Mouse (Mus musculus): ENCODE measurements around the gene Evx1. TPM values are rescaled to one million over a fixed set of nuclear protein-coding genes. Genes with fewer than 3 reads are reported as not detected.

Evx1 gene
- total RNA-seq (2021): not detected

DNA sequence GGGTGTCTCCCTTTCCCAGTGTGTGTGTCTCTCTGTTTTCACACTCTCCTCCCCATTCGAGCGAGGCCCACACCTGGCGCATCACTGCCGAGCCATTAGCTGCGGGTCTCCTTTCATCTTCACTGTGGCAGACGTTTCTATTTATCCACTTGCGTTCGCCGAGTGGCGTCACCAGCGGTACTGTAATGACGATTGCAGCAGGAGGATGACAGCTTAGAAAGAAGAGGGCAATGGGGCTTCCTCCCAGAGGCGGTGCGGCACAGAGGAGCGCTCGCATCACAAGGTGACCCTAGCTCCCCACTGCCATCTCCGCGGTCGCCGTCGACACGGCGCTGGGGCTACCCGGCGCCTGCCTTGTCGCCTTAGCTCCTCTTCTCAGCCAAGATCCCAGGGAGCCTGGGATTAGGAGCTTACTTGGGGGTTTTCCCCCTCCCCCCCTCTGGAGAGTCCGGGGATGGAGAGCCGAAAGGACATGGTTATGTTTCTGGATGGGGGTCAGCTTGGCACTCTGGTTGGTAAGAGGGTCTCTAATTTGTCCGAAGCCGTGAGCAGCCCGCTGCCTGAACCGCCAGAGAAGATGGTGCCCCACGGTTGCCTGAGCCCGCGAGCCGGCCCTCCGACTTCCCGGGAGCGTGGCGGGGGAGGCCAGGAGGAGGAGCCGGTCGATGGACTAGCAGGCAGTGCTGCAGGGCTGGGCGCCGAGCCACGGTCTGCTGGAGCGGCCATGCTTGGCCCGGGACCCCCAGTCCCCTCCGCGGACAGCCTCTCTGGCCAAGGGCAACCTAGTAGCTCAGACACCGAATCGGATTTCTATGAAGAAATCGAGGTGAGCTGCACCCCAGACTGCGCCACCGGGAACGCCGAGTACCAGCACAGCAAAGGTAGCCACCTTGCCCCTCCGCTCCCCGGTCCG, at the start of gene Evx1:
Gene Evx1 (plus strand): TSS at position 108 of the 913 bp plus-strand sequence.
- no peak for DNase-seq (ENCODE audit: extremely low spot score in 1 of 2, low spot score in 1 of 2)

DNA sequence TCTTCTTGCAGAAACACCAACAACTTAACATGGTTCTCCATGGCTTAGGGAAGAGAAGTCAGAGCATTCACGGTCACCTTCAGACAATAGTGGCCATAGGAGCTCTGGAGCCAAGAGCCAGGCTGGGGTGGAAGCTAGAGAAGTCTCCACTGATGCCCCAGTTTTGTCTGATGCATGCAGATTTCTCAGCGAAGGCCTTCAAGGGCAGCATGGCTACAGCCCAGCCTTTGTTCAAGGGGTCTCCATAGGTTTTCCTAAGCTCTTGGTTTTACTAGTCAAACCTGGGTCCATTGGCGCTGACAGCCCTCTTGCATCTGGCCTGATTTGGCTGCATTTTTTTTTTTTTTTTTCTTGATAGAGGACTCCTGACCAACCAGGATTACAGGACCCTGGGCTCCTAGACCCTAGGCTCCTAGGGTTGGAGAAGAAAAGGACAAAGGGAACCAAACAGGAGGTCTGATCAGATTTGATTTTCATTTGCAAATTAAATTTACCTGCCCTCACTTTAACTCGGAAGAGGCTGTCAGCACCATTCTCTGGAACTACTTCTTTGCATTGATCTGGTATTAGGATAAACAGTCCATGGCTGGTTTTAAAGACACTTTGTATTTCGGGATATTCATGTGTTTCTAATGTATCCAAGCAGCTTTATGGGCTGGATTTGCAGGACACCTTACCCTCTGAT, 49.0 kb upstream of the Evx1 start:
- DNase-seq (ENCODE audit: extremely low spot score in 1 of 2, low spot score in 1 of 2): no peak

DNA sequence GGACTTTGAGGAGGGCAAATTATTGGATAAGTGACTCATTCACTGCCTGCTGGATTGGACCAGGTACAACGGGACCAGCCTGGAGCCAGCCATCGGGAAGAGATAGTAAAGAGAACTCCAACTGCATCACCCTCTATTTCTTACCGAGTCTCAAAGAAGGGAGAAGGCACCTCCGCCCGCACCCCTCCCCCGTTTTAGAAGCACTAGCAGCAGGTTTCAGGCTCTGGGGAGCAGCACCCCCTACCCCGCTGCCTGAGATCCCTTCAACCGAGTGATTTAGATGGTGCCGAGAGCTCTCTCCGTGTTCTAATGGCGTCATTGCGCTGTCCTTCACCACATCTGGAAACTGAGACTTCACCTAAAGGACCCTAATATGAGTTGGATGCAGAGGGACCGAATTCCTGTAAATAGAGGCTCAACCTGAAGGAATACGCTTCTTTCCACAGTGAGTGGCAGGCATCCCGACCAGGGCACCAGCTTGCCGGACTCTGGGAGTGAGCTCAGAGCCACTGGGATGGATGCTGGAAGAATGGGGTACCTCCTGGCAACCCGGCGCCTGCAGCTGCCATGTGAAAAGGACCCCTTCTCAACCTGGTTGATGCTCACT, 47.9 kb upstream of the Evx1 start:
- DNase-seq (ENCODE audit: extremely low spot score in 1 of 2, low spot score in 1 of 2): no peak

DNA sequence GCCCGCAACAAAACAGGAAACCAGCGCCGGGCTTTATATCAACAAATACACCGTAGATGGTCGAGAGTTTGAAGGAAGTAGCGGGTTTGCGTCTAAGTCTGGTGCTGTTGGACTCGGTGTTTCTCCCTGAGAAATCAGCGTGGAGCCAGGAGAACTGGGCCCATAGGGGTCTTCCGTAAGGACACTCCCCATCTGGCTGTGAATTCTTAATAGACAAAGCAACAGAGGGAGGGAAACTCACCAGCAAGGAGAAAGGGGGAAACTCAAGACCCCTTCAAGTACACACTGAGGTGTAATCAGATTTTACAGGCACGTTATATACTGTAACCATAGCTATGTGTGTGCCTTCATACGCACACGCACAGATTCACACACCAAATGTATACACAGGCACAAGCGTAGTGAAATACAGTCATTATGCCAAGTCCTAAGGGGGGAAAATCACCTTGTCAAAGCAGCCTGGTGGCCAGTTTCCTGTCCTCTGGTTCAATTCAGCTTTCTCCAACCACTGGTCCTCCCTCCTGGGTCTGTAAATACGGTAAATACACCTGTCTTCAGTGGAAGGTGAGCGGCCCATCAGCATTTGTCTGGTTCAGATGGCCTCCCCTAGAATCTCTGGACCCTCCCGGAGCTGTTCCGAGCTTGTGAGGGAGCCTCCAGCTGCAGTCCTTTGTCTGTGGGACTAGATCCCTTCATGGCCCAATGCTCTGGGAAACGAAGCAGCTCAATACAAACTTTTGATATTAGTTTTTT, 47.2 kb upstream of the Evx1 start:
- no peak for DNase-seq (ENCODE audit: extremely low spot score in 1 of 2, low spot score in 1 of 2)

DNA sequence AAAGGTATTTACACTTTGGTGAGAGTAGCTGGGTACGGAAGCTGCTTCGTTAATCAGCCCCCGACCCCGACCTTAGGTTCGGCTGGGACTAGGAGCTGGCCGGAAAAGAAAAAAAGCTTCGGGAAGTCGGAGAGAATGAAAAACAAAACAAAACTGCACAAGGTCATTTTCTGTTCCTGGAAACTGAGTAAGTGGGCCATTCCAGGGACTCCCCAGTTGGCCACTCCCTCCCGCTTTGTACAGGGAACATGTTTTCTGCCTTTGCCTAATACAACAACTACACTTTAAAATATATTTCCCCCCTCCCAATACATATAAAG, 46.7 kb upstream of the Evx1 start:
- no peak for DNase-seq (ENCODE audit: extremely low spot score in 1 of 2, low spot score in 1 of 2)

DNA sequence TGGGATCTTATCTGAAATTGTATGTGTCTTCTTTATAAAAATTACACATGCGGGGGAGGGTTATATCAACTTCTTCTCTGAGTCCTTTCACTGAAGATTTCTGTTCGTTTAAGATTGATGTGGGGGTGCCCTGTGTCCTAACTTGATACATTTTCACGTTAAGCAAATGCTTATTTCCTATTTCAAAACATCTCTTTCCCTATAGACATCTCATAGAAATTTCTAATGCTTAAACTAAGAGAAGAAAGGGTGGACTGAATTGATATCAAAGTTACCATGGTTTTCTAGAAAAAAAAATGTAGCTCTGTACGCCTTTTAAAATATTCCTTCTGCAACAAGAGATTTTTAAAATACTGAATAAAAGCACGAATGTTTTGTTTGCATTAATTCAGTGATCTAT, 46.1 kb upstream of the Evx1 start:
- DNase-seq (ENCODE audit: extremely low spot score in 1 of 2, low spot score in 1 of 2): no peak

DNA sequence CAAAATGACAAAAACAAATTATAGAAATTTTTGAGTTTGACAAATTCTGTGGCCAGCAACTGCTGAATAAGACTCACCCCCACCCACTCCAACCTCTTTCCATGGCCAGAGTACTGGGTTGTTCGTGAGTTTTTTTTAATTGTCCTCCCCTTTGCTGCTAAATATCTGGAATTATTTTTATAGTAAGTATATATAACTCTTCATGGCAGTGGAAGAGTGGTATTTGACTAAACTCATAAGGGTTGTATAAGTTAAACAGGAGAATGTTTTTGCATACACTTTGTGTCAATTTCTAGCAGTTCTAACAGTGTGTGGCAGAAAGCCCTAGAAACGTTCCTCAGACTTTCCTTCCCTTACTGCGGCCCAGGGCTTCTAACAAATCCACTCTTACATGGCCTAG, 45.6 kb upstream of the Evx1 start:
- no peak for DNase-seq (ENCODE audit: extremely low spot score in 1 of 2, low spot score in 1 of 2)

DNA sequence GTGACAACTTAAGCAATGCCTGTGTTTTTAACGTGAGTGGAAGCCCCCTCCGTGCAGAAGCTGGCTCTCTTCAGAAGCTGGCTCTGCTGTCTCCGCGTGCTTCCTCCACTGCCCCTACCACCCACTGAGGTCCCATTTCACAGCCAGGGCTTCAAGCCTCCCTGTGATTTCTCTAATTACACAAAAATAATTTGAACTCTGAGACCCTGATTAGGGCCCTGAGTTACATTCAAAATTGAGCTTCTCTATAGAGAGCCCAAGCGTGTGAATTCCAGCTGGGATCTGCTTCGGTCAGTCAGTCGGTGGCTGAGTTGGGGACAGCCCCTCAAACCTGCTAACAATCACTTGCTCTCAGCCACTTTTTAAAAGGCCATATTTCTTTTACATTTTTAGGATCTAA, 45.0 kb upstream of the Evx1 start:
- DNase-seq (ENCODE audit: extremely low spot score in 1 of 2, low spot score in 1 of 2): no peak

DNA sequence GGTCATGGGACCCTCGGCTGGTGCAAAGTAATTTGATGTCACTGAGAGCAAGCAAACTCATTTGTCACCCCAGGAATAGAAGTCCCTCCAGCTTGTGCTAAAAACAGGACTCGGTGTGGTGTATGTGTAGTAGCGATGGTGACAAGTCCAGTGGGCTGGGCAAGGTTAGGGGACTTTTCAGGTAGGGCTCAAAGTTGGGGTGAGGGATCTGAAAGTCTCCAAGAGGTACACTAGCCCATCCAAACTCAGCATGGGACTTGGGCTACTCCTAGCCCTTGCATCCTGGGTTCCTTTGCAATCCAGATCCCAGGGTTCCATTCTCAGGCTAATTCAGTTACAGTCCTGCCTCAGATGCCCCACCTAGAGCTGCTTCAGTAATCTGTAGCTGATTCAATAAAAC, 44.5 kb upstream of the Evx1 start:
- DNase-seq (ENCODE audit: extremely low spot score in 1 of 2, low spot score in 1 of 2): no peak

DNA sequence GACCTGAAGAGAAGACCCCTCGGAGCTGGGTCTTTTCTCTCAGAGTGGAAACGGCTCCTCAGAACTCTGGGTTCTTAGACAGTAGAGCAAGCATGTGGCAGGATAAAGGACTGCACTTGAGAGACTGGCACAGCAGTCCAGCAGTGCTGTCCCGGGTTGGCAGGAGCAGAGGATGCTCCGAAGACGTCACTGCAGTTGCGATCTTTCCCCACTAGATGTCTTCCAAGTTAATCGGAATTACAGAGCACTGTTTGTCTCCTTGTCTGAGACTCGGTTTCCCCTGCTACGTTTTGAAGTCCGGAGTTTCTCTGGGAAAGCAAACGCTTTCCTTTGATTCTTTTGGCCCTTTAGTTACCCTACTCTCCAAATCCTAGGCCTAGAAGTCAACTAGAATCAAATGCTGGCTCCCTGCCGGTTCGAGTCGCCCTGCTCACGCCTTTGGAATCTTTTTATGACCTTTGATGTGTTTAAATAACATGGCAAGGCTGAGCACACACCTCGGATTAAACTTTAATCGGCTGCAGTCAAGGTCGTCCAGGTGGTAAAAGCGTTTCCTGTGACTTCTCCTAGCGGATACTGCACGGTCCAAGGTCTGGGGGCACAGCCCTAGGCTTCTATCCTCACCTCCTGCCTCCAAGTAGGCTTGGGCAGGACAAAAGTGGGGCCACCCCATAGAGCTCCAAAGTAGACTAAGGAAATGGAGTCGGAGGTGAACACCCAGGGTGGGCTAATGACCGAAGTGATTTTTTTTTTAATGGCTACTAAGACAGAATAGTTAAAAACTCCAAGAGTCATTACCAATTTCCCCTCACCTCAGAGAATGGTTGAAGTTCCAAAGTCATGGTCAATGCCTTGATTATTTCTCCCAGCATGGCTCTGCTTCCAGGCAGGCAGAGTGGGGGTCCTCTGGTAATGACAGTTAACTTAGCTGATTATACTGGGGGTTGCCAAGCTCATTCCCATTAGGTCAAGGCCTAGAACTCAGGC, 42.5 kb upstream of the Evx1 start:
- DNase-seq (ENCODE audit: extremely low spot score in 1 of 2, low spot score in 1 of 2): peak in 1 of 2 experiments; percentile 77

DNA sequence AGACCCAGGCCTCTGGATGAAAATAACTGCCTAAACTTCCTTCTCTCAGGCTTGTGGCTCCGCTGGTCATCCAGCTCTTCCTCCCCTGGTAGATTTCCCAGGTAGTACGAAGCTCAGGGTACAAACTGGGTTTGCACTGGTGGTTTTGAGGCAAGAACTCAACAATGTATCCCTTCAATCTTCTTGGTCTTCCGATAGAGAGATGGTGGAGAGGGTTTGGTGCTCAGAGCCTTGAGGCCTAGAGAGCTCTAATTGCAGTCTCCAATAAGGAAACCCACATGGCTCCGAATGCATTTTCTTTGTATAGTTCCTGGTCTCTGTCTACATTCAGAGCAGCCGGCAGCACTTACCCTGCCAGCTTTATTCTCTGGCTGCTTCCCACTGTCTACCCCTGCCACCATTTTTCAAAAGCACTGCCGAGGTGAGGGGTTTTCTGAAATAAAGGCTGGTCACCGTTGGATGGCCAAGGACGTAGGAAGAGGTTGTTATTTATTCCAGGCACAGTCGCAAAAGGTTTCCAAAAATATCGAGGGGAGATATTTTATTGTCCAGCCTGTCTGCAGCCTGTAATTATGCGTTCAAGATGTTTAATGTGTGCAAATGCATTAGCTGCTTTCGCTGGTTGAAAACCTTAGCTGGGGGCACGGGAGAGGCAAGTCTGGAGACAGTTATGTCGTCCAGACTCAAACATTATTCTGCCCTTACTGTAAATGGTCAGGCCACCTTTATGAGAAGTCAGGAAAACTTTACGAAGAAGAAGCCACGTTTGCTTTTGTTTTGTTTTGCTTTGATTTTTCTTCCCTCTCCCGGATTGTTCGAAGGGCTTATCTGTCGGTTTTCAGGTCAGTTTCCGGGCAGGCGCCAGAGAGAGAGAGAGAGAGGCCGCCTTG, 40.3 kb upstream of the Evx1 start:
- no peak for DNase-seq (ENCODE audit: extremely low spot score in 1 of 2, low spot score in 1 of 2)

DNA sequence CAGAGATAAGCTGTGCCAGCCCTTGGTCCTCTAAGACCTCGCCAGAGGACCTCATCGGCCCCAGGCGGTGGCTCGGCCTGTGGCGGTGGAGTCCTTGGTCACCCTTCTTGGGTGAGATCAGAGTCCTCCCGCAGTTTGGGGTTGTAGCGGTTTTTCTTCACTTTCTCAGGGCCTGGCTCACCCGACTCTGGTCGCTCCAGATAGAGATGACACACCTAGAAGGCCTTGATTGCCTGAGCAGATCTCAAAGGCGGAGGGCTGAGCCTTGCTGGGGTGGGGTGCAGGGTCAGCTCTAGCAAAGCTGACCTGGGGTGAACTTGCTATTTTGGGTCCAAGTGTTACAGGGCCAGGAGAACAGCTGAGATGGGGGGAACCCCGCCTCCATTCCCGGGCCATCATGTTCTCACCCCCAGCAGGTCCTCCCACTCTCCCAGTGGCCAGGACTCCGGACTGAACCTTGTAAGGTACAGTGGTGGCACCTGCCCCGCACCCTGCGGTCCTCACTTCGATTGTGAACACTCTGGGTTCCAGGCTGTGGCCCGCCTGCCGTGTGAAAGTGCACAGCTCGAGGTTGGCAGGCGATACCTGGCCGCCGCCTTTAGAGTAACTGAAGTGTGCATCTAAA, 39.5 kb upstream of the Evx1 start:
- DNase-seq (ENCODE audit: extremely low spot score in 1 of 2, low spot score in 1 of 2): no peak

DNA sequence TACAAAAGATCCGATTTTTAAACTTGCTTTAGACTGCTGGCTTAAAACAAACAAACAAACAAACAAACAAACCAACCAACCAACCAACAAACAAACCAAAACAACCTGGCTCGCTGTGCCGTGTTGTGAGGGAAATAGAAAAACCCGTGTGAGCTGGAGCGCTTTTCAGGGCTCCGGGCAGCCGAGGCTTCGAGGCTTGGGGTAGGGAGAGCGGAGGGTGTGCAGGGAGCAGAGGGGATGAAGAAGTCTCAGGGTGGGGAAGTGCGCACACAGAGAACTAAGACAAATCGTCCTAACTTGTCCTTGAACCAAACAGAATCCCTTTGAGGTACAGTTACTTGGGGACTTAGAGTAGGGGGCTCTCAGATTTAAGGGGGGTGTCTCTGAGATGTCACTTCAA, 38.7 kb upstream of the Evx1 start:
- no peak for DNase-seq (ENCODE audit: extremely low spot score in 1 of 2, low spot score in 1 of 2)

DNA sequence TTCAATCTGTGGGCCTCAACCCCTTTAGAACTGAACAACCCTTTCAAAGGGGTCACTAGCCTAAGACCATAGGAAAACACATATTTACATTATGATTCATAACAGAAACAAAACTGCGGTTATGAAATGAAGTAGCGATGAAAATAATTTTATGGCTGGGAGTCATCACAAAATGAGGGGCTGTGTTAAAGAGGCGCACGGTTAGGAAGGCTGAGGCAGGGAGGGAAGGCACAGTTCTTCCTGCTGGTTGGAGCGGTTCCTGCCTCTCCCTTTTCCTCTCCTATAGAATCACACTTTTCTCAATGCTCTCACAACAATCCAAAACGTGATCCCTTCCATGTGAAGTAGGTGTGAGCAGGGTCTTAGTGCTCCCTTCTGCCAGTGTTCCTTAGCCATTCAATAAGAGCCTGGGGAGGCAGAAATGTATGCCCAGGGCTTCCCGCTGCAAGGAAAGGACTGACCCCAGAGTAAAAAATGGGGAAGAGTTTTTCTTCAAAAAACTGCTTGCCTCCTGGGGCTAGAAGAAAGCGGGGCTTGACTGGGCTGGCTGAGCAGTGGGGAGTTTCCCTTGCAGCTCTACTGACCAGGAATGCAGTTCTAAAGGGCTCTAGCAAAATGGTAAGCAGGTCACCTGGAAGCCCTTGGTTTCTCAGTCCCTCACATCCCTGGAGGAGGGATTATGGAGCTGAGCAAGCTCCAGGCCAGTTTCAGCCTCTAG, 37.6 kb upstream of the Evx1 start:
- no peak for DNase-seq (ENCODE audit: extremely low spot score in 1 of 2, low spot score in 1 of 2)

DNA sequence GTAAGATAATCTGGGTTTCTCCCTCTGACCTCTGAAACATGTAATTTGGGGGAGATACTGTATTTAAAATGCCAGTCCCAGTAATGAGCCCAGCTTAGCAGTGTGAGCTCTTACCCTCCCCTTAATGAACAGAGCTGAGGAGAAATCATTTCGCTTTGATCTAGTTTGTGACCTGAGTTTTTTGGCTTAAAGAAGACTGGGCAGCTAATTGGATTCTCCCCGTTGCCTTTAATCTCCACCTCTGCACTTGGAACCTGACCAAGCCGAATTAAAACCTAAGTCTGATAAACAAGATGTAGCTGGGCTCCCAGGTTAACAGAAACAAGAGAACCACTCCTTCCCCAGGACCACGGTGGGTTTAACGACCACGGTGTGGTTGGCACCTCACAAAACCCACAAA, 36.9 kb upstream of the Evx1 start:
- DNase-seq (ENCODE audit: extremely low spot score in 1 of 2, low spot score in 1 of 2): no peak

DNA sequence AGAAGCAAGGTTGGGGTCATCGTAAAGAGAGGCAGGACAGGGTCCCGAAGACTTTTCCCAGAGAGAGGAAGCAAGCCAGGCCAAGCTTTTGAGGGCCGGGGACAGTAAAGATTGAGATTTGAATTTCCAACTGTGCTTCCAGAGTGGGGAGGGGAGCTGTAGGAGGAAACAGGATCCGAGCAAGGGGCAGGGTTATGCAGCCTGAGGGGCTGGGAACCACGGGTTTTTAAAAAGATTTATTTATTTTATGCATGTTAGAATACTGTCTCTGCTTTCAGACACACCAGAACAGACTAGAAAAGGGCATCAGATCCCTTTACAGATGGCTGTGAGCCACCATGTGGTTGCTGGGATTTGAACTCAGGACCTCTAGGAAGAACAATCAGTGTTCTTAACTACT, 36.4 kb upstream of the Evx1 start:
- no peak for DNase-seq (ENCODE audit: extremely low spot score in 1 of 2, low spot score in 1 of 2)

DNA sequence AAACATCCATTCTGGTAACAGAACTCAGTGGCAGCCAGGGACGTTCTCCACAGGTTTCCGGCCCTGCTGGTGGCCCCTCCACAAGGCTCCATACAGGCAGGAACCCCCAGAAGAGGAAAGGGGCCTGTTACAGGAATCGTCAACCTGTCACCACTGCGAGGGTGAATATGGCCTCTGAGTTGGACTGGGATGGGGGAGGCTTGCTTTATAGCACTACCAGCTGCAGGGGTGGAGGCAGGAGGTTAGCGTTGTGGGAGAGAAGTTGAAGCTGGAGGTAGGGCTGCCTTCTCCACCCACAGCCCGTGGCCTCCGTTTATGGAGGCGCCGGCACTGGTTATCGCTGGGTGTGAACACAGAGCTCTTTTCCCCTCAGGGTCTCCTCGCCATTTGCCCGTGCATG, 32.2 kb upstream of the Evx1 start:
- no peak for DNase-seq (ENCODE audit: extremely low spot score in 1 of 2, low spot score in 1 of 2)

DNA sequence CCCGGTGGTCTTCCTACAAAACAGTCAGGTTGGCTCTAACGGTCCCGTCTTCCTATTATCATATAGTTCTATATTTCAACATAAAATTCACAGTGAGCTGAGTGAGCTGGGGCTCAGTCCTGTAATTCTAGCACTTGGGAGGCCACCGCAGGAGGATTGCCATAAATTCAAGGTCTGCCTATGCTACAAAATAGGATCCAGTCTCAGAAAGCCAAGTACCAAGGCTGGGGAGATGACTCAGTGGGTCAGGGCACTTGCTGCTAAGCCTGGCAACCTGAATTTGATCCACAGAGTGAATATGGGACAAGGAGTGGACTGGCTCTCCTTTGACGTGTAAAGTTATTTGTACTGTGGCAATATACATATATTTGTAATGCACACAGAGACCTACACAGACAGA, 29.4 kb upstream of the Evx1 start:
- DNase-seq (ENCODE audit: extremely low spot score in 1 of 2, low spot score in 1 of 2): no peak
